Mouse (Mus musculus) forebrain, embryonic 13.5 days (tissue): Measurements from ENCODE around the gene Rhbdd3. TPM values are rescaled to one million over a fixed set of nuclear protein-coding genes. Genes with fewer than 3 reads are reported as not detected.

Experiments used
- ATAC-seq: fragments of 200-750 bp; cut with Nextera tagmentation; 2 replicates; pipeline ENCODE4 v1.8.0; 2017
- H3K27ac ChIP-seq: fragments of 300-500 bp; sonication (generic); 2 replicates; pipeline ENCODE4 v1.5.1; 2015; ENCODE audit warnings: inconsistent platforms, mild to moderate bottlenecking, moderate library complexity
- H3K27me3 ChIP-seq: fragments of 300-500 bp; sonication (generic); 2 replicates; pipeline ENCODE4 v1.6.1; 2015; ENCODE audit warnings: mild to moderate bottlenecking, inconsistent platforms
- H3K36me3 ChIP-seq: fragments of 300-500 bp; sonication (generic); 2 replicates; pipeline ENCODE4 v1.6.1; 2015; ENCODE audit warnings: mild to moderate bottlenecking, inconsistent platforms; ENCODE audit not compliant: poor library complexity, severe bottlenecking
- H3K4me1 ChIP-seq: fragments of 300-500 bp; sonication (generic); 2 replicates; pipeline ENCODE4 v1.6.1; 2015; ENCODE audit warnings: inconsistent platforms
- H3K4me2 ChIP-seq: fragments of 300-500 bp; sonication (generic); 2 replicates; pipeline ENCODE4 v1.6.1; 2015; ENCODE audit warnings: inconsistent platforms, mild to moderate bottlenecking, moderate library complexity
- H3K4me3 ChIP-seq: fragments of 300-500 bp; sonication (generic); 2 replicates; pipeline ENCODE4 v1.5.1; 2015; ENCODE audit warnings: mild to moderate bottlenecking, inconsistent platforms
- H3K9ac ChIP-seq: fragments of 300-500 bp; sonication (generic); 2 replicates; pipeline ENCODE4 v1.6.1; 2015; ENCODE audit warnings: mild to moderate bottlenecking, inconsistent platforms
- H3K9me3 ChIP-seq: fragments of 300-500 bp; sonication (generic); replicated peaks from 2 replicates; pipeline ENCODE4 v1.6.1; 2016; ENCODE audit warnings: inconsistent platforms
- WGBS: fragments of 180-500 bp; shearing (Covaris S2); methylation state at CpG from one replicate; pipeline ENCODE4 v1.1.7; 2015; 5-methylcytosine and 5-hydroxymethylcytosine counted together
- polyA plus RNA-seq: library from polyadenylated mRNA; unstranded; fragments of >200 nt; fragmentation: Nextera tagmentation; extraction: Ambion mirVana; gene quantifications from 2 replicates; pipeline ENCODE4 v1.2.1, GENCODE M21; 2015

Gene Rhbdd3
- polyA plus RNA-seq, 1 experiment from 2014 or later, result 26.3 TPM

DNA sequence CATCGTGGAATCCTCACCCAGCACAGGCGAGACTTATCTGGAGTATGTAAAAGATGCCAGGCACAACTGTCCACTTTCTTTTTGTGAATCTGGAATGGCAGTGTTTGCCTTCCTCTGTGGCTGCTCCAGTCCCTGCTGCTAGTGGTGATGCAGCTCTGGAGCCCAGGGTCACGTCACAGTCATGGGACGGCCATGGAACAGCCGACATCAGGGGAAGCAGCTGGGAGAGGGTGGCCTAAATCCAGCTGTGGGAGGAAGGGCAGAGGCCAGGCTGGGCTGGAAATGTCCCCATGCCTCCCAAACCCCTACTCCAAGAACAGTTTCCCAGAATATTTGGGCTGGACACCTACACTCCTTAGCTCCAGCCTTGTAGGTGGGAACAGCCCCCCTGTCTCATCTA is 42.5 kb downstream of the Rhbdd3 start:
- H3K9ac ChIP-seq, result no peak overlapping the region
- H3K27ac ChIP-seq, result no peak overlapping the region
- ATAC-seq, result no peak
- no peaks in the 10 kb centered on the region for H3K36me3 ChIP-seq
- peaks cover 8% of the 10 kb centered on the region for H3K4me1 ChIP-seq
- H3K4me3 ChIP-seq, result no peak overlapping the region
- H3K27me3 ChIP-seq, result no peaks in the 10 kb centered on the region
- 94% methylated on average over 5 of the region's 5 CpGs for WGBS
- H3K4me2 ChIP-seq, result no peak overlapping the region
- no peaks in the 10 kb centered on the region for H3K9me3 ChIP-seq

DNA sequence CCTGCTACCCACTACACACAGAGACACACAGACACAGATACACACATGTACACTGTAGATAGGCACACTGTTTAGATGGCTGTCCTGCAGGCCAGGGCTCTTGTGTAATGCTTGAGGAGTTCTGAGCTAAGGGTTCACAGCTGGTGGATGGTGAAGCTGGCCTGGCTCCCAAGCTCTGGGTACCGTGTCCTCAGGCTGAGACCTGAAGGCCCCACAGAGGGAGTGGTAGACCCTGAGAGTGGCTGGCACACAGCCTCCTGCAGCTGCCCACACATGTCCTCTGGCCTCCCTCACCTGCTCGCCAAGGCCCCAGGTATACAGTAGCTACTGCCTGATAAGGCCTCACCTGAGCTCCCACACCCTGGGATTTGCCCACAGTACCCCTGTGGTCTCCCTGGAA is 43.2 kb downstream of the Rhbdd3 start:
- Histone ChIP-seq H3K27me3 (no peaks in the 10 kb centered on the region), H3K9ac (no peak overlapping the region), H3K9me3 (no peaks in the 10 kb centered on the region), H3K36me3 (no peaks in the 10 kb centered on the region), H3K4me3 (no peak overlapping the region), H3K4me2 (no peak overlapping the region), H3K27ac (no peak overlapping the region; the same call in 1 of the 2 replicates), H3K4me1 (peaks cover 8% of the 10 kb centered on the region)
- ATAC-seq, result no peak
- WGBS, result 92% methylated on average over 2 of the region's 2 CpGs

DNA sequence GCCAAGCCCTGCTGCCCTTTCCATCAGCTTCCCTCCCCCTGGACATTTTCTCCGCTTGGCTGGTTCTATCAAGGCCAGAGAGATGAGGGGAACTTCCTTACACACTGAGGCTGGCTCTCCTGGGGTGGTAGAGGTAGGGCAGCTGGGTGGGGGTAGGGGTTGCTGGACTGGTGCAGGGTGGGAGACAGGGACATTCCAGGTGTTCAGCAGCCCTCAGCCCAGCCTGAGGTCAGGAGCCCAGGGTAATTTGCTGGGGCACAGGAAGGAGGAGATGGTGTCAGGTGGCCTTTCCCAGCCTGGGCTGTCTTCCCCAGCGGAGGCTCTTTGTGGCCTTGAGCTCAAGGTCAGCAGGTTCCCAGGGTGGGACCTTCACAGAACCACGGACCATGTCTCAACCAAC is 46.9 kb downstream of the Rhbdd3 start:
- Histone ChIP-seq H3K27me3 (0 out of 2 replicates have a peak, but pooled peaks cover 3% of the 10 kb centered on the region), H3K4me1 (peaks cover 29% of the 10 kb centered on the region), H3K27ac (no peak overlapping the region), H3K4me3 (no peak overlapping the region), H3K36me3 (no peaks in the 10 kb centered on the region), H3K9me3 (no peaks in the 10 kb centered on the region), H3K9ac (no peak overlapping the region), H3K4me2 (no peak overlapping the region)
- WGBS, result 90% methylated on average over 3 of the region's 3 CpGs
- ATAC-seq, result no peak

DNA sequence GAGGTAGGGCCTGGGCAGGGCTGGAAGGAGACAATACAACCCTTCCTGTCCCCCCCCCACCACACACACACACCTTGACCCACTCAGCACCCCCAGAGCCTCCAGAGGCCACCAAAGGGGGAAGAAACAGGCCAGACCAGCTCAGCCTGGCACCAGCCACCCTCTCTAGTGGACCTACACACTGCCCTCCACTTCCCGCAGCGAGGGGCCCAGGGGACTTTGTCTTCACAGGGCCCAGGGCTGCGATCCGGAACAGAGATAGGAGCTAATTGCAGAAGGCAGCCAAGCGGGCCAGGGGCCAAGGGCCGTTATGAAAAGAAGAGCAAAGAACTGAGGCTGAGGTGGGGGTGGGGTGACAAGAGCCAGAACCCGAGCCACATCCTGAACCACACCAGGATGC is 50.5 kb downstream of the Rhbdd3 start:
- no peak overlapping the region for H3K9ac ChIP-seq
- no peak for ATAC-seq
- 9% methylated on average over 7 of the region's 7 CpGs for WGBS

DNA sequence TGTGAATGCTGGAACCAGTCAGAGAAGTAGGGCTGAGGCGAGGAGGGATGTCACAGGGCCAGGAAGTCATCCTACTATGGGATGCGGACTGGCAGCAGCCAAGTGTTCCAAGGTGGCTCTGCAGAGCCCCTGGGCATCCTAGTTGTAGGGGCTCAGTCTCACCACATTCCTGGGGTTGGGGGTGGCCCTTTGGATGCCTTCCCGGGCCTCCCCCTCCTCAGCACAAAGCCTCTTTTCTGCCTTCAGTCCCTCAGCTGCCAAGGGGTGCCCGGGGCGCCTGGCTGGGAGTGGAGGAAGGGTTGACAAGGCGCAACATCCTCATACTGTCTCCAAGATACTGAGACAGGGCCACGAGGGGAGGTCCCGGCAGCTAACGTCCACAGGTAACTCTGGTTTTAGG is 51.2 kb downstream of the Rhbdd3 start:
- ATAC-seq, result 0 out of 2 replicates have a peak, but pooled peaks have one; percentile 22

More for the DNA sequence above, 50.5 kb downstream of the Rhbdd3 start:
- H3K4me1 ChIP-seq, result peaks cover 46% of the 10 kb centered on the region
- H3K4me3 ChIP-seq, result no peak overlapping the region
- no peaks in the 10 kb centered on the region for H3K9me3 ChIP-seq
- no peaks in the 10 kb centered on the region for H3K36me3 ChIP-seq
- peak overlapping the region; percentile 39 for H3K4me2 ChIP-seq
- 0 out of 2 replicates have a peak, but pooled peaks cover 9% of the 10 kb centered on the region for H3K27me3 ChIP-seq
- no peak overlapping the region for H3K27ac ChIP-seq

DNA sequence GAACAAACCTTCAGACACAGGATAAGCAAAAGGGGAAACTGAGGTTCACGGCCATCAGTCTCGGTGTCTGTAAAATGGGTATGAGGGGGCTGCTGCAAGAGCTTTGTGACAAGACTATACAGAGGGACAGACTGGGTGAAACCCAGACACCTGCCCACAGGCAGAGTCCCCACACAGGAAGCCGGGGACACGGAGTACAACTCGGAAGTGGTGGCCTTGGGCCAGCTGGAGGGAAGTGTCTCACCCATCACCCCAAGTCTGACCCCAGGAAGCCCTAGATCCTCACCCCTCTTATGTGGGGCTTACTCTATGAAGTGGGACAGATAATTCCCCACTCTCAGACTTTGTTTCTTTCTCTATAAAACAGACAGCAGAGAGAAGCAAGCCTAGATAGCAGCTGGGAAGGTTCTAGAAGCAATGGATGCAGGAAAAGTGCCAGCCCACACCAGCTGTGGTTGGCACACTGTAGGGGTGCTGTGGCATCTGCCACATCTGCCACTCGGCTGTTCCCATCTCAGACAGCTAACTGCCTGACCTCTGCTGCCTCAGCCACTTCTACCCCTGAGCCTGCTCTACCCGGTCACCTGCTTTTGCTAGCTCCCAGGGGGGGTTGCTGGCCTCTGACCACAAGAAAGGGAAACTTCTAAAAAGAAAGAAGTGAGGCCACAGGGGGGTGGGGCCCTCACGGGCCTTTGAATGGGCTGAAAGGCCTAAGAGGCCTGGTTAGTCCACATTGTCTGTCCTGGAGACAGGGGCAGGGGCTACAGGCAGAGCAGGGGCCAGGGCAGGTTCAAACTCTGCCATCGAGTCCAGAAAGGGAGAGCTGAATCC is 51.9 kb downstream of the Rhbdd3 start:
- 46% methylated on average over 9 of the region's 9 CpGs for WGBS
- peak overlapping the region; percentile 93 for H3K4me2 ChIP-seq

More for the DNA sequence above, 51.2 kb downstream of the Rhbdd3 start:
- H3K4me3 ChIP-seq, result no peak overlapping the region
- 49% methylated on average over 9 of the region's 9 CpGs for WGBS
- H3K36me3 ChIP-seq, result no peaks in the 10 kb centered on the region
- H3K4me1 ChIP-seq, result peaks cover 46% of the 10 kb centered on the region
- H3K27me3 ChIP-seq, result 0 out of 2 replicates have a peak, but pooled peaks cover 9% of the 10 kb centered on the region
- peak overlapping the region; percentile 39 for H3K4me2 ChIP-seq
- H3K27ac ChIP-seq, result no peak overlapping the region
- no peak overlapping the region for H3K9ac ChIP-seq
- no peaks in the 10 kb centered on the region for H3K9me3 ChIP-seq

DNA sequence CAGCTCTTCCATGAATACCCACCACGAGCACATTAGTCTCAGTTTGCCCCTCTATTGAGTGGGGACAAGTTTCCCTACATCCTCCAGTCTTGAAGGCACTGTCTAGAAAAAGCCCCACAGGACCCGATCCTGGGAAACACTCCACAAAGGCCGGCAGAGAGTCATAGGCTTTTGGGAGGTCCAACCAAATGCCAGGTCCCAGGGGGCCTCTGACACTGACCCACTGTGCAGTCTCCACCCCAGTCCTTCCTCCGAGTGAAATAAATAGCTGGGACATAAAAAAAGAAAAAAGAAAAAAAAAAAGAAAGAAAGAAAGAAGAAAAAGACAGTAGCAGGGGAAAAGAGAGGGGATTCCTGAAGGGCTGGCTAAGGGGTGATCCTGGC is 52.5 kb downstream of the Rhbdd3 start:
- Histone ChIP-seq H3K27ac (no peak overlapping the region), H3K9me3 (no peaks in the 10 kb centered on the region), H3K4me1 (peaks cover 51% of the 10 kb centered on the region), H3K9ac (peak overlapping the region; percentile 78), H3K4me3 (peak overlapping the region; percentile 56), H3K4me2 (peak overlapping the region; percentile 93), H3K36me3 (no peaks in the 10 kb centered on the region), H3K27me3 (0 out of 2 replicates have a peak, but pooled peaks cover 9% of the 10 kb centered on the region)
- no peak for ATAC-seq
- 4% methylated on average over 4 of the region's 4 CpGs for WGBS

More for the DNA sequence above, 51.9 kb downstream of the Rhbdd3 start:
- no peaks in the 10 kb centered on the region for H3K9me3 ChIP-seq
- no peaks in the 10 kb centered on the region for H3K36me3 ChIP-seq
- ATAC-seq, result no peak
- peak overlapping the region; percentile 56; the same call in 1 of the 2 replicates for H3K4me3 ChIP-seq
- H3K9ac ChIP-seq, result no peak overlapping the region
- H3K4me1 ChIP-seq, result peaks cover 51% of the 10 kb centered on the region
- H3K27me3 ChIP-seq, result 0 out of 2 replicates have a peak, but pooled peaks cover 9% of the 10 kb centered on the region
- no peak overlapping the region for H3K27ac ChIP-seq

DNA sequence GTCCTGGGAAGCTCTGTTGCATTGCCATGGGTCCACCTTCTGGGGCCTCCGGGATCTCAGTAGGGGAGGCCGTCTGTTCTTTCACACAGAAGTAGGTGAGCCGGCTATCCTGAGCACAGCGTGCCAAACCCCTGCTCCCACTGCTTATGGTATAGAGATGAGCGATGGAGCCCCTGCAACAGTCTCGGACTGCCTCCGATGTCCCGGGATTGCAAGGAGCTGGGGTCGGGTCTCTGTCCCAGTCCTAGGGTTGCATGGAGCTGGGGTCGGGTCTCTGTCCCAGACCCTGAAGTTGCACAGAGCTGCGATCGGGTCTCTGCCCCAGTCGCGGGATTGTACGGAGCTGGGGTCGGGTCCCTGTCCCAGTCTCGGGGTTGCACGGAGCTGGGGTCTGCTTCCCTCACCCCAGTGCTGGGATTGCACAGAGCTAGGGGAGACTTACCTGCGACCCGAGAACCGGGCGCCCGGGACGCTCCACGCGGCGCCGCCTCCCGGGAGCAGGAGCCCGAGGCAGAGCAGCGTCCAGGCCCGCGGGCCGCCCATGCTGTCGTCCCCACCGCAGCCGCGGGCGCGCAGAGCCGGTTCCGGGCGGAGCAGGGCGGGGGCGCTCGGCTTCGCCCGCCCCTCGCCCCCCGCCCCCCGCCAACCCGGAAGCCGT is 53.1 kb downstream of the Rhbdd3 start, which contains the start of gene Emid1:
Gene Emid1, minus strand, starts transcription at position 578 of the 658 bp plus-strand sequence.
- H3K9me3 ChIP-seq, result no peaks in the 10 kb centered on the region

DNA sequence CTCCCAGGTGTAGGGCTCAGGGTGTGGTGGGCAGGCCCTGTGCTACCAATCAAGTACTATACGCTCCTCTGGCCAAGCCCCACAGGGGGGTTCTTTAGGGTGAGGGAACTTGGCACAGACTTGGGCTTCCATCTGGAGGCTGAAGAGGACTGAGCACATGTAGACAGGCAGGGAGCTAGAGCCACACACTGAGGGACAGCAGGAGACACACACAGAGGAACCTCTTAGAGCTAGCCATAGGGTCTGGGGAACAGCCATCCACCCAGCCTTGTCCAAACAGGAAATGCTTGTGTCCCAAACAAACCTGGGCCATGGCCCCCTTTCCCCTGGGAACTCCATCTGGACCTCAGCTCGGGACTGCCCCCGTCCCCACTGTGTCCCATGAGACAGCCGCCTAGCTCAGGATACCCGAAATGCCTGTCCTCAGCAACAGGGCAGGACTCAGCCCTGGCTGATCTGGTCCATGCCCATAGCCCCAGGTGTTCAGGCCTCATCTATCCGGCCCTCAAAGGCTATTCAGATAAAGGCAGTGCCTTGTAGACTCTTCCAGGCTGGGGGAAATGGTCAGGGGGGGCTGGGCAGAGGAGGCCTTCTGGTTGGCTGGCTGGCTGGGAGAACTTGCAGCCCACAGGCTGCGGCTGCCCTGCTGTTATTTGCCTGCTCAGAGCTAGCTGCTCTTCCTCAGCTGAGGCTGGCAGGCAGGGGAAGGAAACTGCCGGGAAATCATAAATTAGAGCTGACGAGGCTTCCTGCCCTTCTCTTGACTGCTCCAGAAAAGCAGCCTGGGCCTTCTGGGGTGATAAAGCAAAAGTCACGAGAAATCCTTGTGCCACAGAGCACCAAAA is 56.5 kb downstream of the Rhbdd3 start:
- Histone ChIP-seq H3K36me3 (no peaks in the 10 kb centered on the region), H3K9ac (peak overlapping the region; percentile 26; the same call in 1 of the 2 replicates), H3K27me3 (0 out of 2 replicates have a peak, but pooled peaks cover 6% of the 10 kb centered on the region), H3K27ac (no peak overlapping the region), H3K4me3 (no peak overlapping the region), H3K4me1 (peaks cover 28% of the 10 kb centered on the region), H3K4me2 (no peak overlapping the region), H3K9me3 (no peaks in the 10 kb centered on the region)
- WGBS, result 58% methylated on average over 10 of the region's 10 CpGs
- no peak for ATAC-seq

More for the DNA sequence above, 53.1 kb downstream of the Rhbdd3 start, which contains the start of gene Emid1:
- Histone ChIP-seq H3K27ac (no peak within 1 kb of the TSS), H3K27me3 (0 out of 2 replicates have a peak, but pooled peaks cover 9% of the 10 kb centered on the region), H3K4me1 (peaks cover 51% of the 10 kb centered on the region), H3K36me3 (no peaks in the 10 kb centered on the region), H3K4me2 (peak within 1 kb of the TSS; percentile 93), H3K4me3 (peak within 1 kb of the TSS; percentile 56), H3K9ac (peak within 1 kb of the TSS; percentile 78)
- under 1% methylated on average over 27 of the region's 53 CpGs for WGBS
- ATAC-seq, result peak; percentile 61
